Mouse (Mus musculus): ENCODE results near the gene Plekhg3.

DNA sequence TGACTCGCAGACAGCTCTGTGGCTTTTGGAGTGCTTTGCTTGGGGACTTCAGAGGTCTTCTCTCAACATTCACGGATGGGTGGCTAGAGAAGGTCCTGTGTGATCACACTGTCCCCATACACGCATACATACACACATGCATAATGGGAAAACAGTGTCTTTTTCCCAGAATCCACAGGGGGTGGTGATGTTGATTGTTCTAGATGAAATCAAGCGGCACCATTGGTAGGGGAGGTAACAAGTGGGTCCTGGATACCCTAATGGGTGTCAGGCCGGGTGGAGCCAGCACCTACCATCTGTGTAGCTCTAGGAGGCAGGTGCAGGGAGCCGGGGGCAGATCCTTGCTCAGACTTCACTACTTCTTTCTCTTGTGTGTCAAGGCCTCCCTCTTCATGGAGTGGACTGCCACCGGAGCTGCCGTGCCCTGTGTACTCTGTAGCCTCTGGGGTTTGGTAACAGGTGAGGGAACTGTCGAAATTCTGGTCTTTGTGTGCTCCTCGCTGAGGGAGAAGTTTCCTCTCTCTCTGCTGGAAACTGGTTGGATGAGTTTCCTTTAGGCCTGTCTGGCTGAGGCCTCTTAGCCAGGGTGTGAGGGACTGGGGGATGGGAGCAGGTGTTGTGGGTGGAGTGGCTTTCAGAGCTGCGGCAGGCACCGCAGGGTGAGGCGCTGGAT is 16.9 kb downstream of the Plekhg3 start:
- TF ChIP-seq POLR2A (IDR thresholded peaks at IDR 0.05; ENCODE audit: low read depth, low read length) (no peak), CTCF (conservative IDR thresholded peaks at IDR 0.05; ENCODE audit: insufficient read depth, insufficient read length, low read depth, low read length) (no peak)

Data from kidney, adult 2 months (tissue).